Mouse (Mus musculus): ENCODE results near the gene Gm5796.
"Not testable (repeated sequence)": the region's sequence is repeated elsewhere in the genome, so short reads cannot be mapped to it uniquely, and the experiment has no call there.

The Gm5796 gene

DNA sequence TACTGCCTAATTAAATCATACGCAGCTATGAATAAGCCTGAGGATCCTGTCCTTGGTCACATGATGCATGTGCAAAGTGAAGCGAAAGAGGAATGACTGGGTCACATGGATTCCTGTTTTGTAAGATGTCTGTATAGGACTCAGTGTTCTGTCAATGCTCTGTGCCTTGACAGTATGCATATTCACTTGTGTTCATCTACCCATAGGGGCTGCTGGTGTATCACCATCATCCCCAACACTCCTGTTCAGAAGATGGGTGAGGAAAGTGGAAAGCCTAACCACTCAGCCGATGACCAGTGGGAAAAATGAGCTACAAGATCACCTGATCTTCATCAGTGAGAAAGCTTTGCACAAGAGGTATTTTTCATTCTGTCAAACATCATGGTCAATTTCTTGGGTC, at the start of gene Gm5796:
Gene Gm5796, plus strand, starts transcription at position 301 of the 400 bp plus-strand sequence.
- not testable (repeated sequence) for DNase-seq (ENCODE audit: low spot score)

DNA sequence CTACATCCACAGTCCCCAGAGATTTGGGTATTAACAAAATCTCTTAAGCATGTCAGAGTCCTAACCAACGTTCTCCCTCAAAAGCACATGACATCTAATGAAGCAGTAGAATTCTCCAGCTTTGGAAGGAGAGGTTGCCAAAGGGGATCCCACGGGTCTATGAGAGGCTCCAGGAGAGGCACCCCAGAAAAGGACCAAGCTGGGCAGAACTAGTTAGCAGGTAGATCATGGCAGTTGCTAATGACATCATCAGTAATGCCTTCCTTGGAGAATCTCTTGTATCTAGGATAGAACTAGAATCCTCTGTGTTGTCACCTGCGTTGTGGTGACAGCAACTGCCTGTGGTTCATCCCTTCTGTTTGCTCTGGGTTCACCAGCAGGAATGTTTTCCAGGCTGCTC, 25.6 kb upstream of the Gm5796 start, which contains the start of gene Gm3099:
Gene Gm3099, plus strand, starts transcription at position 301 of the 400 bp plus-strand sequence.
- not testable (repeated sequence) for DNase-seq (ENCODE audit: low spot score)

DNA sequence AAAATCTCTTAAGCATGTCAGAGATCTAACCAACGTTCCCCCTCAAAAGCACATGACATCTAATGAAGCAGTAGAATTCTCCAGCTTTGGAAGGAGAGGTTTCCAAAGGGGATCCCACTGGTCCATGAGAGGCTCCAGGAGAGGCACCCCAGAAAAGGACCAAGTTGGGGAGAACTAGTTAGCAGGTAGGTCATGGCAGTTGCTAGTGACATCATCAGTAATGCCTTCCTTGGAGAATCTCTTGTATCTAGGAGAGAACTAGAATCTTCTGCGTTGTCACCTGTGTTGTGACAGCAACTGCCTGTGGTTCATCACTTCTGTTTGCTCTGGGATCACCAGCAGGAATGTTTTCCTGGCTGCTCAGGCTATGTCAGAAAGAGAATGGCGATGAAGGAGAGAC, 60.1 kb downstream of the Gm5796 start, which contains the start of gene Gm3115:
Gene Gm3115, plus strand, starts transcription at position 301 of the 400 bp plus-strand sequence.
- DNase-seq (ENCODE audit: low spot score) = not testable (repeated sequence)
